Mouse (Mus musculus) gastrocnemius, adult 2 months (tissue): ENCODE data around the gene Tarsl2. TPM values are rescaled to one million over a fixed set of nuclear protein-coding genes. Genes with fewer than 3 reads are reported as not detected.

Experiments used
- DNase-seq: peaks from one replicate; pipeline ENCODE4 v3.0.0; 2022
- H3K27ac ChIP-seq: fragments of 200-600 bp; 2 replicates; pipeline ENCODE4 v1.8.1; 2022; ENCODE audit warnings: mild to moderate bottlenecking
- H3K4me3 ChIP-seq: fragments of 200-600 bp; 2 replicates; pipeline ENCODE4 v1.8.1; 2022; ENCODE audit warnings: mild to moderate bottlenecking, moderate library complexity
- CTCF ChIP-seq: fragments of 200-600 bp; IDR thresholded peaks from 2 replicates; pipeline ENCODE4 v1.8.1; 2022; ENCODE audit warnings: antibody characterized with exemption, mild to moderate bottlenecking, moderate library complexity
- intact Hi-C: fragments of 180-260 bp; cut with DNase I; formaldehyde crosslinking; loops from one replicate; pipeline ENCODE4 v1.15.1; 2025
- total RNA-seq, 2 experiments: library from RNA; stranded (reverse); gene quantifications; 2 replicates each; pipeline ENCODE4 v1.2.3; 2021

Tarsl2 gene
- total RNA-seq, 2 experiments from 2014 or later: 59.2 to 67.0 TPM

GRCm38 (mm10) chr7:65710301-65710700 lies 65.6 kb downstream of the Tarsl2 start:
- Histone ChIP-seq H3K4me3 (no peak overlapping the region), H3K27ac (no peak overlapping the region)
- intact Hi-C loops: no loop called here
- DNase-seq: no peak
- no peak for TF ChIP-seq CTCF

GRCm38 (mm10) chr7:65713782-65714181 lies 69.1 kb downstream of the Tarsl2 start:
- no peak overlapping the region for H3K27ac ChIP-seq
- intact Hi-C loops: no loop called here
- H3K4me3 ChIP-seq: no peak overlapping the region
- TF ChIP-seq CTCF: no peak
- DNase-seq: no peak

GRCm38 (mm10) chr7:65714304-65714703 lies 69.6 kb downstream of the Tarsl2 start:
- Histone ChIP-seq H3K4me3 (no peak overlapping the region), H3K27ac (no peak overlapping the region)
- TF ChIP-seq CTCF: no peak
- intact Hi-C loops: no loop called here
- DNase-seq: no peak

GRCm38 (mm10) chr7:65734024-65734423 lies 89.3 kb downstream of the Tarsl2 start:
- intact Hi-C loops: no loop called here
- Histone ChIP-seq H3K4me3 (no peak overlapping the region), H3K27ac (no peak overlapping the region)
- no peak for DNase-seq
- peak; percentile 42 for TF ChIP-seq CTCF

- H3K27ac ChIP-seq: no peak overlapping the region
- TF ChIP-seq CTCF: no peak
- no peak overlapping the region for H3K4me3 ChIP-seq
- intact Hi-C loops: no loop called here
- no peak for DNase-seq
Observed at GRCm38 (mm10) chr7:65735261-65735660, 90.6 kb downstream of the Tarsl2 start.

- peak; percentile 67 for DNase-seq
- intact Hi-C loops: no loop called here
- H3K27ac ChIP-seq: no peak overlapping the region
- no peak overlapping the region for H3K4me3 ChIP-seq
- no peak for TF ChIP-seq CTCF
Observed at GRCm38 (mm10) chr7:65737286-65738040, 92.8 kb downstream of the Tarsl2 start.

Other genes with a start within 250 kb of the Tarsl2 start
- 10 to 100 TPM; 21.1 to 23.8 TPM for gene Tjp1, start 117.1 kb upstream of the Tarsl2 start, total RNA-seq
- gene Tm2d3, start 46.3 kb downstream of the Tarsl2 start, total RNA-seq: 10 to 100 TPM; 10.8 to 12.6 TPM
- gene Pcsk6, start 216.8 kb downstream of the Tarsl2 start, total RNA-seq: 10 to 100 TPM; 17.7 to 20.8 TPM